Mouse (Mus musculus): ENCODE measurements around the gene Zbtb7b.

The Zbtb7b gene

DNA sequence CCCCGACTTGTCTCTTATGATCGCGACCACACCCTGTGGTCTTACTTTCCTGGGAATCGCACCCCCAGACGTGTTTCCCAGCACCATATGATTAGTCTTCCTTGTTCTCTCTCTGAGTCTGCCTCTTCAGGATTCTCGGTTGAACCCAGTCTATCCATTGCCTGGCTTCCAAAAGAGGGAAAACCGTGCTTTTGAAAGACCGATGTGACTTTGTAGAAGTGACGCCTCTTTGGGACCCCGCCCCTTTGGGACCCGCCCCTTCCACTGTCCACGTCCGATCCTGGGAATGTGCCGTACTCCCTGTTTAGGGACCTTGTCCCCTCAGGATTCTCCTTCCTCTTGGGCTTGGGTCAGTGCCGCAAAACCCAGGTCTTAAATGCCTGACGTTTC is 24.3 kb upstream of the Zbtb7b start:
- peak in 1 of 2 experiments; percentile 50 for DNase-seq (ENCODE audit: low spot score in 2 of 2)

DNA sequence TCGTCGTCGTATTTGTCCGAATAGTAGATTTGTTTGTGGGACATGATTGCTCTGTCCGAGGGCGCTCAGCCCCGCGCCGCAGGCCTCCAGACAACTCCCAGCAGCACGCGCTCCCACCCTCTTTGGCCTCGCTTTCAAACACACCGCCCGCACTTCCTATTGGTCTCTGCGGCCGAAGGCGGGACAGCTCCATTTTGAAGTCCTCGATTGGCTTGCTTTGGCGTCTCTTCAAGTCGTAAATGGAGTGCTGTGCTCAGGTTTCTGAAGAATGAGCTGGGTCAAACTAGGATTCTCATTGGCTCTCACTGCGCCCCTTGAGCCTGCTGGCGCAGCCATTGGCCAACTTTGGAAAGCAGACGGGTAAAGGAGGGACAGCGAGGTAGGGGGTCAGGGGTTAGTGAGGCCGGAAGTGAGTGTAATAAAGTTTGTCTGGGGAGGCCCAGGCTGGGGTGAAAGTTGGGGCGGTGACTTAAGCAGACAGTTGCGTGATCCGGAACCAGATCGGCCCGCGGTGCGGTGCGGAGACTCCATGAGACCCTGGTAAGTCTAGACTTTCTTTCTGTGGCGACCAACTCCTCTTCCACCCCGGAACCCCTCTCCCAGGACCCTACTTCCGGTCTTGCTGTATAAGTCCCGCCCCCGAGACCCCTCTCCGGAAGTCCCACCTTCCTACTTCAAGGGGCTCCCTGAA is 23.7 kb upstream of the Zbtb7b start, which contains the start of the genes Cks1b and Shc1:
Cks1b (minus strand) TSS at position 214 of the 691 bp plus-strand sequence.
Shc1 (plus strand) TSS at position 274 of the 691 bp plus-strand sequence.
- DNase-seq (ENCODE audit: low spot score in 2 of 2), result peak; percentile 92 to 96

DNA sequence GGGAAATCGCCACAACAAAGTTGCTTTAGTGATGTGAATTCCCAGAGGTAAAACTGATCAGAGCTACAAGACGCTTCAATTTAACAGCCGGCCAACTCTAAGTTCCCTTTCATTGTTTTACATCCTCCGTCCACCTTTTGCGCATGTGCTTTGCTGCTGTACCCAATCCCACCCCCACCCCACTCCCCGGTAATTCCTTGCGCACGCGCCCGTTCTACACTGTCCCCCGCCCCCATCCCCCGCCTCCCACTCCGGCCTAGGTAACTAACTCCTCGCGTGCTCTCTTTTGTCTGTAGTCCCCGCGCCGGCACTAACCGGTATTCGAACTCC is 23.2 kb upstream of the Zbtb7b start:
- no peak for DNase-seq (ENCODE audit: low spot score in 2 of 2)

DNA sequence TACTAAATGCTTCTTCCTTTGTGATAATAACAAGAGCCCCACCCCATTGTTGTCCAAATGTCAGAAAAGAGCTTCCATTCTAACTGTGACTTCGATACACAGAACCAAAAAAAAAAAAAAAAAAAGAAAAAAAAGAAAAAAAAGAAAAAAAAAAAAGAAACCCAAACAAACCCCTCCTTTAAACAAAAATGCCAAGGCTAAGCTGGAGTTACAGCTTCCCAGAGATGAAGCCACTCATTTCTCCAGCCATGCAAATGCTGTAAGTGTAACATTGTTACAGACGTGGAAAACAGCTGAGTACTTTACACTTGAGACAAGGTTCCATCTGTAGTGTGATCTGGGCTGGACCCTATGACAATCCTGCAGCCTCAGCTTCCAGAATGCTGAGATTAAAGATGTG is 22.6 kb upstream of the Zbtb7b start:
- no peak for DNase-seq (ENCODE audit: low spot score in 2 of 2)

DNA sequence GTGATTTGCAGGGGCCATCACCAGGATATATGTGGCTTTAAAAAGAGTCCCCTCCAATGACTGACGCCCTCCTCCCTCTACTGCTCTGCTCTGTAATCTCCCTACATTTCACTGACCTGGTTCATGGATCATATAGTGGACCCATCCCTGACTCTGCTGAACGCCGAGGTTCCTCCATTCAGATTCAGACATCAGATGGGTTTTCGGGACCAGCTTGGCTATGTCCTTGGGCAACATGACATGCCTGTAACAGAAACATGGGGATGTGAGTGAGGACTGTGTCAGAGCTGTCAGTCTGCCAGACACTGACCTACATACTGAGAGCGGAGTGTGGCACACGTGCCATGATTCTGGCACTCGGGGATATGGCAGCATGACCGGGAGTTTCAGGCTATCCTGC is 21.6 kb upstream of the Zbtb7b start:
- DNase-seq (ENCODE audit: low spot score in 2 of 2), result no peak

DNA sequence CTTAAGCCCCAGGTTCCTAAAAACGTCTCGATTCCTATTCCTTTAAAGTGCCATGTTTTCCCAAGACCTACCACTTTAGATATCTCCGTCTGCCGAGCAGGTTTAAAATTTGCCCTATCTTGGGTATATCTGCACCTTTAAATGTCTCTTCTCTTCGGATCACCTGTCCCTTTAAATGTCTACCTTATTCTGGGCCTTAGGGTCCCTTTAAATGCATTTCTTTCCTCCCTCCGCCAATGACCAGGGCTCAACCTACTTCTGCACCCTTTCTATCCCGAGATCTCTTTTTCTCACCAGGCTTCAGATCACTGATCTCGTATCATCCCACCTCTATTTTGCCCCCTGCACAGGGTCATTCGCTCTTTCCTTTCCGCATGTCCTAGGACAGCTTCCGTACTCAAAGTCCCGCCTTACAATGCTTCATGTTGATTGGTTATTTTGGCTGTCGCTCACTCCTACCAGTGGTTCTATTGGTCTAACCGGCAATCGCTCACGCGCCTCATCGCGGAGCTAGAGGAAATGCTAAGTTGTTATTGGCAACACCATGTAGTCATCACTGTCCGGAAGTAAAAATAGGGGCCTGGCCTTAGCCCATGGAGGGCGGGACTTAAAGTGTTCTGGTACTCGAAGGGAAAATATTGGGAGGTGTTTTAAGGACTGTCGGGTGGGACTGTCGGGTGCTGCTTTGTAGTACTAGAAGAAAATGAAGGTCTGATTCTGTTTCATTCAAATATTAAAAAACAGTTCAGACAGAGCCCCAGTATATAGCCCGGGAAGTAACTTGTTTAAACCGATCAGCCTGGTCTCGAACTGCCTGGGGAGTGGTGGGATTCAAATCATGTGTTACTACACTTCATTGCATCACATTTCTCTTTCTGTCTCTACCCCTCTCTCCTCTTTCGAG is 17.2 kb upstream of the Zbtb7b start, which contains the start of gene Flad1:
Flad1 (minus strand) TSS at position 381 of the 904 bp plus-strand sequence.
- peak; percentile 99 for DNase-seq (ENCODE audit: low spot score in 2 of 2)

DNA sequence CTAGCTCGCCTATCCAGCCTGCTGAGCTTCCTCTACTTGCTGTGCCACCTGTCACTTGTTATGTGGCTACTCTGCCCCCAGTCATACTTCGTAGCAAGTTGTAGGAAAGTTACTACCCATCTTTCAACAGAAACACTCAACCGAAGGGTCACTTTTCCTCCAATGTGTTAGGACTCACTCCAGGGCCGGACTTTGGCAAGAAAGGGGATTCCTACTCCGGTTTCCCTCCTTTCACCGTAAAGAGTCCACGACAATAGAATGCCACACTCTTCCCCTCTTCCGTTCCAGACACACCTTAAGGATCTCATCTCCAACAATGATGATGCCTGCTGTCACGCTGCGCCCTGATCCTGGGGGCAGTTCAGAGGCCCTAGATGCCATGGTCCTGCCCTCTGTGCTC is 16.3 kb upstream of the Zbtb7b start:
- no peak for DNase-seq (ENCODE audit: low spot score in 2 of 2)

DNA sequence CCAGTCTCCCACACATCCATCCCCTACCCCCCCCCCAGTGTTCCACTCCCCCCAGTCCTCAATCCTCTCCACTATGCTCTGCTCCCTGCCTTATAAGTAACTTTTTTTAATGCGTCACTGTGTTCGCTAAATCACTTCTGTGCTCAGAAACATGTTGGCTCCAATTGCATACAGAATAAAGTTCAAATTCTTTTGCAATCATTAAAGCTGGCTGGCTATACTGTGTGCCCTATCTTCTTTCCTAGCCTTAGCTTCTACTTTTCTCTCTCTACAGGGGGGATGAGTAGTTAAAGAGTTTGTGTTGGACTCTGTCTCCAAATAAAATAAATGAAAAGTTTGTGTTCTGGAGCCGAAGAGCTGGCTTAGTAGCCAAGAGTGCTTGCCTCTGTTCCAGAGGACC is 15.1 kb upstream of the Zbtb7b start:
- no peak for DNase-seq (ENCODE audit: low spot score in 2 of 2)

DNA sequence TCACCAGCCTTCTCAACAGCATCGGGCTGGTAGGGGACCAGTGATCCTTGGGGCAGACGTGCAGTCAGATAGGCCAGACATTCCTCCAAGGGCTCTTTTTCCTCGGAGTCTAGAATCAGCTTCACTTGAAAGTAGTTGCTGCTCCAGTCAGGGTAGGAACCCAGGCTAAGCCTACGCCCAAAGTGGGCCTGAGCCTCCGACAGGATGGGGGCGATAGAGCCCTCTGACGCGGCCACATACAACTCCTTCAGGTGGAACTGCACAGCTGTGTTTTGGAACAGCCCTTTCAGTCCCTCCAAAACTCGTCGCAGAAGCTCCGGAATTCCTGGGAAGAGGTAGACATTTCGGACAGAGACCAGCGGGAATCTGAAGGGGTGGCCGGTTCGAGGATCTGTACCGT is 13.9 kb upstream of the Zbtb7b start:
- DNase-seq (ENCODE audit: low spot score in 2 of 2), result no peak

DNA sequence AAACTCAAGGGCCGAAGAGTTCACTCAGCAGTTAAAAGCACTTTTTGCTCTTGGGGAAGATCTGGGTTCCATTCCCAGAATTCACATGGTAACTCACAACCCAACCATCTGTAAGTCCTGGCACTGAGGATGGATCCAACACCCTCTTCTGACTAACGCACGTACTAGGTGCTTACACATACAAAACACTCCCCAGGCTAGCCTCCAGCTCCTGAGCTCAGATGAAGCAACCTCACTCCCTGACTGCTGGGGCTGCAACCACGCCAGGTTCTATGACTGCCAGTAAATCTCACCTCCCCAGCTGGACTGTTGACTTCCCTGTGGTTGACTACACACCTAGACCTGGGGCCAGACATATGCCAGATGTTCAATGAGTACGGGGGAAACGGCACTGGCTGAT is 12.3 kb upstream of the Zbtb7b start:
- no peak for DNase-seq (ENCODE audit: low spot score in 2 of 2)

DNA sequence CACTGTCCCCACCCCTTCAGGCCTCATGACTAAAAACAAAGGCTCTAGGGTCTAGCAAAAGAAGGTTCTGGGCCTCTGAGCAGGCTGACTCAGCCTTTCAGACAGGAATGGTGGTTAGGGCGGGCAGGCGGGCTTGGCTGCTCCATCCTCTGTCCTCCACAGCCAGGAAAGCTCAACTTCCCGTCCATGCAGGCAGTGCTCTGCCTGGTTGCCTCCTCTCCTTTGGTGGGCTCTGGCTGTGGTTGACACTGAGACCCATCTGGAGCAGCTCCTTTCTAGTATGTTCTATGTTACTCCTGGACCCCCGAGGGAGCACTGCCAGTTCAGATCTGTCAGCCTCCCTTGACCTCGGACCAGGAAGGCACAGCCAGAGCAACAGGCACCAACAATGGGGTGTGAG is 8.1 kb upstream of the Zbtb7b start, which contains the start of gene Lenep:
Lenep (minus strand) TSS at position 101 of the 400 bp plus-strand sequence.
- DNase-seq (ENCODE audit: low spot score in 2 of 2), result no peak

DNA sequence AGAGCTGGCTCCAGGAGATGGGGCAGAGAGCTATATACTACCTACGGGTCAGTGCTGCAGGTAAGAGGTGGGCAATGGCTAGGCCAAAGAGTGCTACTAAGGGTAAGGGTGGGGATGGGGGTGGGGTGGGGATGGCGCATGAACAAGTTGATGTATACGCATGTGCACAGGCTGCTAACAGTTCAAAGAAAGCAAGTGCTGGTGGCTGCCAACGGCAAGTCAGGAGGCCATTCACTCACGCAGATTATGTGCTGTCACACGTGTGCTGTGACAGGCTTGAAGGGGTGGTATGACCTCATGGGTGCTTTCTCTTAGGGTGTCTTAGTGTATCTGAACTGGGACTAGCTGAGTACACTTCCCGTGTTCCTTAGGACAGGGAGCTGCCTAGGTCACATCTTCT is 6.8 kb upstream of the Zbtb7b start:
- no peak for DNase-seq (ENCODE audit: low spot score in 2 of 2)

DNA sequence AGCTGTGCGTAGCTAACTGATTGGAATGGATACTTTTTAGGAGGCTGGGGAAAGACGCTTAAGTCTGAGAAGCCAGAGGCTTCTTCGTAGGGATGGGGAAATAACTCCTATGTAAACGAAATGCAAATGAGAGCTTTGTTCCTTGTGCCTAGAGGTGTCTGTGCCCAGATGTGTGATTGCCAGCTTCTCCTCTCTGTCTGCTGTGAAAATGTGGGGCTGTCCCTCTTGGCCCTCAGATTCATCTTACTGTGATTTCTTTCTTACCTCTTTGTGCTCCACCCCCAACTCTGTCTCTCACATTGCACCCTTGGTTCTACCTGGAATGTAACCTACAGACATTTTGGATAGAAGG is 2.1 kb upstream of the Zbtb7b start:
- no peak for DNase-seq (ENCODE audit: low spot score in 2 of 2)

DNA sequence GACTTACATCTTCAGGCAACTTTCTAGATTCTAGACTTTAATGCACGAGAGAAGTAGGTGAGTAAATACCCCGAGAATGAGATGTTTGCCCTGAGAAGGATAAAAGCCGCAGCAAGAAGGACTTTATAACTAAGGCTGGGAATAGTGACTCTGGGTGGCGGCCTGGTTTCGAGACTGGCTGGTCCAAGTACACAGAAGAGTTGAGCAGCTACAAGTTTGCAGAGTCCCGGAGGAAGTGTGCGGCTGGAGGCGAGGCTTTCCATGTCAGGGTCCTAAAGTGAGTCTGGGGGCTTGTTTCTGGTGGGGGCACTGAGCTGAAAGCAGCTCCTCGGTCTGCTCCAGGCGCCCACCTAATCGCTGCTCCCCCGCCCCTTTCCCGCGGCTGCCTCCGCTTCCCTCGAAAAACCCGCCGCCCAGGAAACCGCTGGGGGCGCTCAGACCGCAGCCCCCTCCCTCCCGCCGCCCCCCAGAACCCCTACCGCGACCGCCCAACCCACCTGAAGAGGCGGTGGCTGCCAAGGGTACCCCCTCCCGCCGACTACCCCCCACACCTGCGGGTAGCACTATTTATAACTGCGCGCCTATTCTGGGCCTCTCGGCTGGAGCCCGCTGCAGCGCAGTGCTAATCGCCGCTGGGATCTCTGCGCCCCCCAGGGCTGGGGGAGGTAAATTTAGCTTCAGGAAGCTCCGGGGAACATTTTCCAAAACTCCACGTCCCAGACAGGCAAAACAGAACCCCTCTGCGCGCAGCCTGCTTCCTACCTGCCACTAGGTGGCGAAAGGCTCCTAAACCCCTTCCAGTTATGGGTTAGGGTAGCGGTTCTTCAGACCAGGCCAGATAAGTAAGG is 1.5 kb upstream of the Zbtb7b start:
- peak in 1 of 2 experiments; percentile 49 for DNase-seq (ENCODE audit: low spot score in 2 of 2)

DNA sequence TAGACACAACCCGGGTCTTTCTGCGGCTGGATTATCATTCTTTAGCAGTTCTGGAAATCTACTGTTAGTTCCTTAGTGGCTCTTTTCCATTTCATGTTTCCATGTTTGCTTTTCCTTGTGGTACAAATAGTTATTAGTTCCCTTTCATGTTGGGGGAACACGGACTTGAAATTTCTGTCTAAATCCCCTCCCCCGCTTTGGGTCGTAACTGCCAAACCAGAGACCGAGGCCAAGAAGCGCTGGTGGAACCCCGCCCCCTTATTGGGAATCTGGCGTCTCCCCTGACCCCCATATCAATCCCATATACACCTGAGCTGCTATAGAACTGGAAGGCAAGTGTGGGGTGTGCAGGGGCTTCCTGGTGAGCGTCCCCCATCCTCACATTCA is 836 bp upstream of the Zbtb7b start:
- DNase-seq (ENCODE audit: low spot score in 2 of 2), result no peak

DNA sequence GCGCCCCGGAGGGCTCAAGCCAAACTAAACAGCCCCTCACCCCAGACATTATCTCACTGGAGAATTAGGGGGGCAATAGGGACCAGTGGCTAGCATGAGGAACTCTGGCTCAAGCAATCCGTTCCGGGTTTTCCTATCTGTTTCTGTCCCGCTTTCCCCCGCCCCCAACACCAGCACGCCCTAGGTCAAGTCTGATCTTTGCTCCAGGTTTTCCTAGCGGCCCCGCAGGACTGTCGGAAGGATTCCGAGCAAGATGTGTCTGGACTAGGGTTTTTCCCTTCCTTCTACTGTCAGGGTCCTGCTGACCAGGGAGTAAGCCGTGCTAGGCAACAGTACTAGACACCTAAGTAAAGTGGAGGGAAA is 299 bp upstream of the Zbtb7b start:
- peak; percentile 65 to 68 for DNase-seq (ENCODE audit: low spot score in 2 of 2)

DNA sequence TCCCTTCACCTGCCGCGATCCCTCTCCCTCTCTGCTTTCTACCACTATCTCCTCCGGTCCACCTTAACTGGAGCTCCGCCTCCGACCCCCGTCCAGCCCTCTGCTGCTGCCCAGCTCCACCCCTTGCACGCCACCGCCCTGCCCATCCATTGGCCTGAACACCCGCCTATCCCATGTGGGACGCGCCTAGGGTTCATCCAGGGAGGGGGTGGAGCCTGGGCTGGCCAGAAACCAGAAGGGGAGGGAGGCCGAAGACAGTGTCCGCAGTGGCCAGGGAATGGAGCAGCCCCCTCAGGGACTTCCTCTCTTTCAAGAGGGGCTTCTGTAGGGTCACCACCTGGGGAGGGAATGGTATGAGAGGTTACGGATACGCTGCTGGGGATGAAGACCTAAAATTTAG is 971 bp downstream of the Zbtb7b start:
- peak; percentile 95 to 96 for DNase-seq (ENCODE audit: low spot score in 2 of 2)

DNA sequence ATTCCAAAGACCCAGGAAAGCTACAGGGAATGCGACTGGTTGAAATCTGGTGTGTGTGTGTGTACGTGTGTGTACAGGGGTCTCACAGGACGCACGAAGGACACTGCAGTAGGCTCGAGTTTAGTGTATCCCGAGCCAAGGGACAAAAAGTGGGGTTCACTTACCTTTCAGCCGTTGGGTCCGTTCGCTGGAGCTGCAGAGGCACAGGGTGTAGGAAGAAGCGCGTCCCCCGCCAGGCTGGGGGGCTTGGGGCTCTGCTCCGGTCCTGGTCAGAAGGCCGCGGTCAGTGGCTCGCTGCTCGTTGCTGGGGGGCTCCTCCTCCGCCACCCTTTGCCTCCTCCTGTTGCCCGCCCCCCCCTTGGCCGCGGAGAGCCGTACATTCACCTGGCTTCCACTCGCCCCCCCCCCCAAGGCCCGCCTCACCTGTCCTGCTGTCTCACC is 1.7 kb downstream of the Zbtb7b start:
- DNase-seq (ENCODE audit: low spot score in 2 of 2), result no peak

DNA sequence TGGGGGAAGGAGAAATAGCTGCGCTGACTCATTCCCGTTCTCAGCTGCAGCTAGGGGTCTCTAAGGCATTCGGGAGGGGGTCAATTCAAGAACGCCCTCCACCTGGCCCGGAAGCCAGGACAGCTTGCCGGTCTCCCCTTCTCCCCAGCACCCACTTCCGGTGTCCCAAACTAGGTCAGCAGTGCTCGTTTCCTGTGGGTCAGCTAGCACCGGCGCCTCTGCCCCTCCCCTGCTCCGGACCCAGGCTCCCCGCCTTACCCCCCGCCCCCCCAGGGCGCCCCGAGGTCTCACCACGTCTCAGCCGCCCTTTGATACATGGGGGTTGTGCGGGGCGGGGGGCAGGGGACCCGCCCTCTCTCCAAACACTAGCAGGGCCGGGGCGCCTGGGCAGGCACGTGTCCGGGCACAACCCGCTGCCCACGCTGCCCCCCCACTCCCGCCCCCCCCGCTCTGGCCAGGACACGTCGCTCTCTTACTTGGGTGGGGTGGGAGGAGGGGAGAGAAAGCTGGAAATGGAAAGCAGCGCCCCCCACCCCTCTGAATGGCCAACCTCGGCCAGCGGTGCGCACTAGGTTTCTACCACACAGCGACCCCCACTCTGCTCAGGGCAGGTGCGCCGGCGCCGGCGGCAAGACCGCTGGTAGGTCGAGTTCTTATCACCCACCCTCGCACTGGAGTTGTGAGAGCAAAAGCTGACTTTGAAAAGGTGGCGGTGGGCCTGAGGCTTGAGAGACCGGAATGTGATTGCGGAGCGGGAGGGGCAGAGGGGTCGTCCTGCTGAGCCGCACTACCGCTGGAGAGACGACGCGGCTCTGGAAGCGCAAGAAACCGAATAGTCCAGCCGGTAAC is 2.7 kb downstream of the Zbtb7b start:
- no peak for DNase-seq (ENCODE audit: low spot score in 2 of 2)

DNA sequence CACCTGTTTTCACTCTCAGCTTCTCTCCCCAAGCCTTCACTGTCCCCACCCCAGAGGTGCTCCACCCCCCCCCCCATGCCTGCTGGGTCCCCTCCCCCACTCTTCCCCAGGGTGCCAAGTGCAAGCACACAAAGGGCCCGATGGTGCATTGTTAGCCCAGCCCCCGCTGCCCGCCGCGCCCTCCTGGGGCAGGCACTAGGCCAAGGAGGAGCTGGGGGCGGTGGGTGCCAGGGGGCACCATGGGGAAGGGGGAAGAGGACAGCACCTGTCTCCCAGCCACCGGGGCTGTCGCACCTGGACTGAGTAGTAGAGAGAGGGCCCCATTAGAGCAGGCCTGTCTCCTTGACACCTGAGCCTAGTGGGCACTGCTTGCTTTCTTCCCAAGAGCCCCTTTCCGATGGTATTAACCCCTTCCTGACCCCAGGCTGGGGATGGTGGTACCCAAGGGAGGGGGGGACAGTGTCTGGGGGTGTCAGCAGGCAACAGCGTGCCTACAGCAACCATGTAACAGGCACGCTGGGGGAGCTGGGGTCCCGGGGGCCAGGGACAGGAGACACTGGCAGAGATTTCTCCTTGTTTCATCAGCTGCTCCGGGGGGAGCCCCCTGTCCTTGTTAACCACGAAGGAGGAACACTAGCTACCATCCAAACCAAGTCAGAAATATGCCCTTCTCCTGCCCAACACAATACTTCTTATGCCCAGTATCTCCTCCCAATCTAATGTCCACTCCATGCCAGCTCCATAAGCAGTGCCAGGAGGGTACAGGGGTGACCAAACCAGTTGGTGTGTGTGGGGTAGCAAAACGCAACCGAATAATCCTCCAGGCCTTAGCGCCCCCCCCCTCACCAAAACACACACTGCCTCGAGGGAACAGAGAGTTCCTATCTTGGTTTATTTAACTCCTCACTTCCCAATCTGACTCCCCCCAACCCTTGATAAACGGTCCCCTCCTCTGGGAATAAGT is 3.6 kb downstream of the Zbtb7b start:
- DNase-seq (ENCODE audit: low spot score in 2 of 2), result peak in 1 of 2 experiments; percentile 12

Data from frontal cortex, postnatal 10 days (tissue).